Comparison of ENCODE assay signal across 9 mouse cellular contexts in the genomic region with DNA sequence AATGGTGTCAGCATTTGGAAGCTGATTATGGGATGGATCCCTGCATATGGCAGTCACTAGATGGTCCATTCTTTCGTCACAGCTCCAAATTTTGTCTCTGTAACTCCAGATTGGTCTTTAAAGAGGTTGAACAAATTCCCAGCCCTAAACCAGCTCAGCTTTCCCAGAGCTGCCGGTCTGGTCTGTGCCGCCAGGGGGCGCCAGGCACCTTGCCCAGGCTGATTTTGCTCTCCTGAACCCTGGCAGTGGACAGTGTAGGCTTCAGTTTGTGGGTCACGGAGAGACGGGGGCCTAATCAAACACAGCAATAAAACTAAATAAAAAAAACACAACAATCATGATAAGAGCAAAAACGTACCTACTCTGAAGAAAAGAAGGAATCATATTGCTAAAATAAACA. TPM values are rescaled to one million over a fixed set of nuclear protein-coding genes. Genes with fewer than 3 reads are reported as not detected.
DNase-seq lines count a peak whose midpoint lies in the region; ATAC-seq and TF ChIP-seq lines count a peak whose summit lies in the region.
"Had no signal": no experiment of that assay in that cellular context is flagged by ENCODE, and none has a peak within 500 bp of the region (broad histone marks: within the 10 kb centered on the region; RNA-seq: fewer than 3 reads in every experiment).

No protein-coding gene starts in this region.

- H3K4me2 ChIP-seq in hindbrain, embryonic 11.5 days (replicated peaks; ENCODE audit: low read depth, low read length), result no peak overlapping the region
- H3K4me2 ChIP-seq in hindbrain, embryonic 16.5 days (ENCODE audit: low read length), result no peak overlapping the region
- H3K4me2 ChIP-seq in midbrain, postnatal 0 days (ENCODE audit: low read depth, low read length, poor library complexity, severe bottlenecking), result no peak overlapping the region
- H3K4me2 ChIP-seq: lung, embryonic 15.5 days had no signal

- H3K4me1 ChIP-seq in hindbrain, embryonic 11.5 days (replicated peaks; ENCODE audit: control insufficient read depth, insufficient read depth, low read length), result peaks cover 4% of the 10 kb centered on the region; the same call in 1 of the 2 replicates
- H3K4me1 ChIP-seq in hindbrain, embryonic 16.5 days (ENCODE audit: control insufficient read depth, insufficient read depth, low read depth, low read length), result peaks cover 15% of the 10 kb centered on the region
- no peaks in the 10 kb centered on the region for H3K4me1 ChIP-seq in midbrain, postnatal 0 days (ENCODE audit: insufficient read depth, low read length)
- H3K4me1 ChIP-seq: lung, embryonic 15.5 days had no signal

- no peaks in the 10 kb centered on the region for H3K9me3 ChIP-seq in hindbrain, embryonic 11.5 days (ENCODE audit: control insufficient read depth, low read length)
- H3K9me3 ChIP-seq in hindbrain, embryonic 16.5 days (ENCODE audit: control insufficient read depth, low read length), result no peaks in the 10 kb centered on the region
- H3K9me3 ChIP-seq in midbrain, postnatal 0 days (ENCODE audit: low read length), result no peaks in the 10 kb centered on the region
- H3K9me3 ChIP-seq: lung, embryonic 15.5 days had no signal

- no peaks in the 10 kb centered on the region for H3K36me3 ChIP-seq in hindbrain, embryonic 11.5 days (ENCODE audit: control insufficient read depth, insufficient read depth, low read length)
- no peaks in the 10 kb centered on the region for H3K36me3 ChIP-seq in hindbrain, embryonic 16.5 days (ENCODE audit: control insufficient read depth, insufficient read depth, low read length)
- no peaks in the 10 kb centered on the region for H3K36me3 ChIP-seq in midbrain, postnatal 0 days (ENCODE audit: insufficient read depth, low read length)
- H3K36me3 ChIP-seq in splenic B cell, adult 2 months (ENCODE audit: control insufficient read depth, insufficient read depth, low read length, poor library complexity, severe bottlenecking), result no peaks in the 10 kb centered on the region
- H3K36me3 ChIP-seq: lung, embryonic 15.5 days had no signal

- H3K27ac ChIP-seq in hindbrain, embryonic 11.5 days (ENCODE audit: low read depth, low read length), result no peak overlapping the region
- no peak overlapping the region for H3K27ac ChIP-seq in hindbrain, embryonic 16.5 days (ENCODE audit: low read depth, low read length)
- no peak overlapping the region for H3K27ac ChIP-seq in midbrain, postnatal 0 days (ENCODE audit: low read depth, low read length)
- H3K27ac ChIP-seq: lung, embryonic 15.5 days had no signal

- no peaks in the 10 kb centered on the region for H3K27me3 ChIP-seq in hindbrain, embryonic 11.5 days (ENCODE audit: control insufficient read depth, insufficient read depth, low read length)
- H3K27me3 ChIP-seq in hindbrain, embryonic 16.5 days (replicated peaks; ENCODE audit: control insufficient read depth, insufficient read depth, low read length), result no peaks in the 10 kb centered on the region
- no peaks in the 10 kb centered on the region for H3K27me3 ChIP-seq in midbrain, postnatal 0 days (ENCODE audit: insufficient read depth, low read length)
- H3K27me3 ChIP-seq in splenic B cell, adult 2 months (ENCODE audit: control insufficient read depth, insufficient read depth, low read length, poor library complexity, severe bottlenecking), result no peaks in the 10 kb centered on the region

- 14% methylated on average over 7 of the region's 7 CpGs for WGBS in hindbrain, embryonic 11.5 days
- WGBS in hindbrain, embryonic 16.5 days, result 21% methylated on average over 7 of the region's 7 CpGs
- 20% methylated on average over 7 of the region's 7 CpGs for WGBS in midbrain, postnatal 0 days

- peak; percentile 82 for DNase-seq in hindbrain, embryonic 11.5 days (ENCODE audit: low spot score)
- peak; percentile 67 for DNase-seq in ZHBTc4 (ENCODE audit: low read depth, low spot score)
- peak; percentile 78 to 80 for DNase-seq in cerebellum, postnatal 36 days
- peak; percentile 29 to 61 for DNase-seq in heart, adult 9 months (ENCODE audit: low spot score in 2 of 2)
- peak; percentile 41 to 46 for DNase-seq in layer of hippocampus, postnatal 36 days
- peak; percentile 34 for DNase-seq in midbrain, postnatal 0 days (ENCODE audit: low spot score)
- peak; percentile 73 for DNase-seq in splenic B cell, adult 2 months (ENCODE audit: low read depth, low spot score)

- no peak overlapping the region for H3K4me3 ChIP-seq in hindbrain, embryonic 11.5 days (ENCODE audit: low read depth, low read length)
- no peak overlapping the region for H3K4me3 ChIP-seq in hindbrain, embryonic 16.5 days (ENCODE audit: low read length)
- H3K4me3 ChIP-seq in midbrain, postnatal 0 days (ENCODE audit: low read depth, low read length), result no peak overlapping the region
- H3K4me3 ChIP-seq: lung, embryonic 15.5 days had no signal

- ATAC-seq in hindbrain, embryonic 11.5 days (ENCODE audit: low FRiP score), result no peak
- no peak for ATAC-seq in hindbrain, embryonic 16.5 days
- no peak for ATAC-seq in midbrain, postnatal 0 days (ENCODE audit: low FRiP score)

- H3K9ac ChIP-seq in hindbrain, embryonic 11.5 days (ENCODE audit: low read depth, low read length), result no peak overlapping the region
- H3K9ac ChIP-seq in hindbrain, embryonic 16.5 days (ENCODE audit: low read depth, low read length), result no peak overlapping the region
- no peak overlapping the region for H3K9ac ChIP-seq in midbrain, postnatal 0 days (replicated peaks; ENCODE audit: low read length, poor library complexity, severe bottlenecking)
- H3K9ac ChIP-seq: lung, embryonic 15.5 days had no signal

- TF ChIP-seq CTCF in midbrain, postnatal 0 days (IDR thresholded peaks at IDR 0.05), result peak; percentile 79

RNA-seq across cellular contexts. Expression of gene Dusp23, which starts 13.5 kb away (rescaled TPM):
- 9.4 TPM in 2 replicates for polyA plus RNA-seq in hindbrain, embryonic 11.5 days (2014; fragmentation: Nextera tagmentation; extraction: Ambion mirVana)
- 8.4 and 9.5 TPM in 2 replicates for polyA plus RNA-seq in hindbrain, embryonic 16.5 days (2015; fragmentation: Nextera tagmentation; extraction: Ambion mirVana)
- 1 to 10 TPM; 6.7 to 7.4 TPM for total RNA-seq in layer of hippocampus, postnatal 36 days (2021)
- 1.8 and 3.3 TPM in 2 replicates for total RNA-seq in midbrain, postnatal 0 days (2014; rRNA removed)
- polyA plus RNA-seq in midbrain, postnatal 0 days (2015; fragmentation: Nextera tagmentation; extraction: Ambion mirVana), result 7.2 and 8.3 TPM in 2 replicates

RNA-seq across cellular contexts. Expression of gene Fcrl6, which starts 16.9 kb away (rescaled TPM):
- 0.22 and 0.35 TPM in 2 replicates for polyA plus RNA-seq in hindbrain, embryonic 11.5 days (2014; fragmentation: Nextera tagmentation; extraction: Ambion mirVana)
- polyA plus RNA-seq in hindbrain, embryonic 16.5 days (2015; fragmentation: Nextera tagmentation; extraction: Ambion mirVana), result 0.13 and 0.15 TPM in 2 replicates
- total RNA-seq in layer of hippocampus, postnatal 36 days (2021), result not detected
- total RNA-seq in midbrain, postnatal 0 days (2014; rRNA removed), result 0.16 TPM in 1 of 2 replicates, not detected in the other
- polyA plus RNA-seq in midbrain, postnatal 0 days (2015; fragmentation: Nextera tagmentation; extraction: Ambion mirVana), result 0.10 and 0.11 TPM in 2 replicates
- polyA plus RNA-seq: lung, embryonic 15.5 days had no signal

RNA-seq across cellular contexts. Expression of gene Slamf8, which starts 28.9 kb away (rescaled TPM):
- polyA plus RNA-seq in hindbrain, embryonic 11.5 days (2014; fragmentation: Nextera tagmentation; extraction: Ambion mirVana), result not detected in 2 replicates
- polyA plus RNA-seq in hindbrain, embryonic 16.5 days (2015; fragmentation: Nextera tagmentation; extraction: Ambion mirVana), result not detected in 2 replicates
- not detected for total RNA-seq in layer of hippocampus, postnatal 36 days (2021)
- not detected in 2 replicates for total RNA-seq in midbrain, postnatal 0 days (2014; rRNA removed)
- not detected in 2 replicates for polyA plus RNA-seq in midbrain, postnatal 0 days (2015; fragmentation: Nextera tagmentation; extraction: Ambion mirVana)
